Mouse (Mus musculus) layer of hippocampus, adult 2 months (tissue): ENCODE data around the gene Lrmda. TPM values are rescaled to one million over a fixed set of nuclear protein-coding genes. Genes with fewer than 3 reads are reported as not detected.

Experiments used
- DNase-seq, 2 experiments: peaks; one replicate each; pipeline ENCODE4 v3.0.0; 2022; ENCODE audit warnings: low spot score in 2 of 2
- H3K27ac ChIP-seq: fragments of 200-600 bp; 2 replicates; pipeline ENCODE4 v1.8.1; 2022
- H3K4me3 ChIP-seq: fragments of 200-600 bp; 2 replicates; pipeline ENCODE4 v1.8.1; 2022; ENCODE audit warnings: mild to moderate bottlenecking
- CTCF ChIP-seq: fragments of 200-600 bp; conservative IDR thresholded peaks from 2 replicates; pipeline ENCODE4 v1.8.1; 2022; ENCODE audit warnings: antibody characterized with exemption, mild to moderate bottlenecking, moderate library complexity
- total RNA-seq, 2 experiments: library from RNA; stranded (reverse); gene quantifications; 2 replicates each; pipeline ENCODE4 v1.2.3; 2021

The Lrmda gene
- total RNA-seq, 2 experiments from 2014 or later = 0.87 to 1.5 TPM

DNA sequence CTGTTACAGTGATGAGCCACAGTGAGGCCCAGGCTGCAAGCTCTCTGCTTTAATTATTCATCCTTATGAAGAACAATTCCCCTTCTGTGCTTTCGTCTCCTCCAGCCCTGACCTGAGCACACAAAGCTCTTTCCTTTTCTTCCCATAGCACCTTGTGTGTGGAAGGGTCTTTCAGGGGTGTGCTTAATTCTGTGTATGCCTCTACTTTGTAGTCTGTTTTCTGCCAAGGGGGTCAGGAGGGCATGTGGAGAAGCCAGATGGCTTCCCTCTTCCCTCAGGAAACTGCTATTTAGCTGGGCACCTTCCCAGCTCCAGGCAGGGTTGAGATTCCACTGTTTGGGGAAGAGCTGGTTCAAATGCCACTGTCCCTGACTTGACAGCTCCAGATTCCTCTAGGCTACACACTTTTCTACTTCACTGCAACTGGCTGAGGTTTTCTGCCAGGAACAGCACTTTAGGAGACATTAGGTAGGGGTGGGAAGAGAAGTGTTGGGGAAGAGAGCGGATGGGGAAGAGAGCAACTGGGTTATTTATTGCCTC, 995.3 kb downstream of the Lrmda start:
- no peak overlapping the region for H3K4me3 ChIP-seq
- H3K27ac ChIP-seq = 0 out of 2 replicates have a peak overlapping the region, but pooled peaks have one; percentile 23
- no peak for TF ChIP-seq CTCF
- DNase-seq = no peak

DNA sequence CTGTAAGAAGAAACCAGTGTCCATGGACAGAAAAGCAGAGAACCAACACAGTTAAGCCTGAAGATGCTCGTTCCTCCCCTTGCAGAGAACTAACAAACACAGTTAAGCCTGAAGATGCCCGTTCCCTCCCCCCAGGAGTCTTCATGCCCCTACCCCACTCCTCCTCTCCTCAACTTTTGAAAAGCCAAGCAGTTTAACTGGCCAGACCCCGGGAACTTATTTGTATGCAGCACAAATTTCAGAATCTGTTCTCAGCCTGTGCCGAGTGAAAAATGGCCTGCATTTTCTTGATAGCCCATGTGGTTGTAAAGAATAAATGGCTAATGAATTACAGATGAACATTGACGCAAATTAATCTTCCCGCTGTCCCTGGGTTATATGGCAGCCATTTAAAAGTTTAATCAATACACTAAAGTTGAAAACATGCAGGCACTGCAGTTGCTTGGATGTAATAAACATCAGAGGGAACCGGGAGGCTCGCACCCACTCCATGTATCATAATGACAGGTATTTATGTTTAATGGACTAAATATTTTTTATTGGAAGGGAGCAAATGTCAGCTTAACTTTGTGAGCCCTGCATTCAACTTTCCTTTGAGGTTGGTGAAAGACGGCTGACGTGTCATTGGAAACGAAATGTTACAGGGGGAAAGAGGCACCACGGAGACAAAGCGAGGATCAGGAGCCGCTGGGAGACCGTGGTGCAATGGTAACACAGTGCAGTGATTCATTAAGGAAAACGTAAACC, 996.0 kb downstream of the Lrmda start:
- DNase-seq = no peak
- H3K4me3 ChIP-seq = no peak overlapping the region
- peak overlapping the region; percentile 23; the same call in 1 of the 2 replicates for H3K27ac ChIP-seq
- TF ChIP-seq CTCF = no peak

DNA sequence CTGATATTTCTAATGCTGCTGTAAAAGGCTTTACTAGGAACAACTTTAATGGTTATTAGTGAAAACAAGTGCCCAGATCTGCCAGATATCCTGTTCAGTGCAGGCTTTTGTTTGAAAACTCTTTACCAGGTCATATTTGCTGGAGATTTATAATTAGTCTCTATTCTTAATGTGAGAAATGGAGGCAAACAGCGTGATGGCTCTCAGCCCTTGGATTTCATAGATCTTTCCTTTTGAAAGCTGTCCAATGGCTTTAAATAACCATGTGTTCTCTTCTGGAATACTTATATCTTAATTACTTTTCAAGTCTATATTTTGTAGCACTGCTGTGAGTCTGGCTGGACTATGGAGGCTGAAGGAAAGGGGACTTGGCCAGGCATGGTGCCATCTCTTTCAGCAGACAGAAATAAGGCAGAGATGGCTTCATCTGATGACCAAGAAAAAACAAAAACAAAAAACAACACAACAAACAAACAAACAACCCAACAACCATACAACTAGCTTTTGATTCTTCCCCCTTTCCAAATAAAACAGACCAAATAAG, 996.6 kb downstream of the Lrmda start:
- Histone ChIP-seq H3K27ac (no peak overlapping the region; the same call in 1 of the 2 replicates), H3K4me3 (no peak overlapping the region)
- TF ChIP-seq CTCF = no peak
- no peak for DNase-seq

DNA sequence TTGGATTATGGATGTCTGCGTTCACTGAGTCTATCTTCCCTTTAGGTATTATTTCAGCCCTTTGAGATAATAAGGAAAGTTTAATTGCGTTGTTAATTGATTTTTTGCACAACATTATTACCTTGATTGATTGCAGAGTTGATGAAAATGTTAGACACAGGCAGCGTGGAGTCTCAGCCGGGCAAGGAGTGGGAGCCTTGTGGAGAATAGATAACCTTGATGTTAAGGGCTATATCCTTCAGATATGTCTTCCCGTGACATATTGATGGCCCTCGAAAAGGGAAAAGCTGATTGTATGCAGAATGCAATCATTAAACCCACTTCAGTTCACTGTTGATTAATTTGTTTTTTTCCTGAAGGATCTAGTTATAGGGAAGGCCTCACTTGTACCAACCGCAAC, 1021.5 kb downstream of the Lrmda start:
- Histone ChIP-seq H3K4me3 (no peak overlapping the region), H3K27ac (no peak overlapping the region)
- no peak for TF ChIP-seq CTCF
- no peak for DNase-seq

DNA sequence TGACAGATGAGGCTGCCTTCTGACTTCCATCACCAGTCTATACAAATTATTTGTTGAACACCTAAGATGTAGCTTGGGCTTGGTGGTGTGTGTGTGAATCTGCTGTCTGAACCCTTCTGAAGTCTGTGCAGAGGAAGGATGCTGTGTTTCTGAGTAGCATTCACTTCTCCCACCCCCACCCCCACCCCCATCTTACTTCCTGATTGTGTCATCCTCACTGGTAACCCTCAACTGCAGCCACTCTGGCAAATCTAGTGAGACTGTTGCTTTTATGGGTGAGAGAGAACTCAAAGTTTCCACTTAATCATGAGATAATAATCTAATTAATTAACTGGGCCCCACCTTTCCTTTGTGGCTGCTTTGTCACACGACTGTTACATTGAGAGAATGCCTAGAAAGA, 1025.8 kb downstream of the Lrmda start:
- no peak for TF ChIP-seq CTCF
- DNase-seq = no peak
- Histone ChIP-seq H3K27ac (no peak overlapping the region), H3K4me3 (no peak overlapping the region)

DNA sequence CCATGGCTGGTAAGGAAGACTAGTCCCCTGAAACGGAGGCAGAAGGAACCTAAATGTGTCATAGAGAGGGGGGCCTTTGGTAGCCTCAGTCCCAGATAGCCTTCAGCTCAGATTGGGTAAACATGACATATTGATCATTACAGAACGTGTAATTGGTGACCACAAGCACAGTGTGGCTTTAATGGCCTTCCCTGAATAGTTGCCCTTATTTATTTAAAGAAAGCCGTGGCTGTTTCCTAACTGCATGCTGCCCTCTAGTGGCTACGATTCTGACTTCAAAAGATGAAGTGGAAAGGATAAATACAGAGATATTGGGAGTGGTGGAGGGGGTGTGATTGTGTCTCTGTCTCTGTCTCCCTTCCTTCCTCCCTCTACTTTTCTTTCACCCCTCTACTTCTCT, 1026.8 kb downstream of the Lrmda start:
- Histone ChIP-seq H3K4me3 (no peak overlapping the region), H3K27ac (no peak overlapping the region)
- TF ChIP-seq CTCF = peak; percentile 87
- DNase-seq = peak; percentile 55 to 84

DNA sequence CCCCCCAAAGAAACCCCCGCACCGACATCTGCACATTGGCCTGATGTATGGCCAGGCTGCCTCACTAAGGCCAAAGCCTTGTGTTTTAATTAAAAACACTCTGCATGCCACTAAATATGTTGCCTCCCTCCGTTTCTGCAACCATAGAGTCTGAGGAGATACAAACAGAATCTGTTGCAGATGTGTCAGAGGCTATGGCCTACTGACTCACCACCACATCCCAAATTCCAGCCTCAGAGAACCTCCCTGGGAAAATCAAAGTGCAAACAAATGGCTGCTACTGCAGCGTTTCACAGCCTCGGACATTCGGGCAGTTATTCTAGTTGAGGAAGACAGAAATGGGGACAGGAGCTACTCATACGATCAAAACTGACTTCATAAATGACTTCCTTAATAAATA, 1031.9 kb downstream of the Lrmda start:
- Histone ChIP-seq H3K27ac (no peak overlapping the region), H3K4me3 (no peak overlapping the region)
- no peak for DNase-seq
- TF ChIP-seq CTCF = no peak

DNA sequence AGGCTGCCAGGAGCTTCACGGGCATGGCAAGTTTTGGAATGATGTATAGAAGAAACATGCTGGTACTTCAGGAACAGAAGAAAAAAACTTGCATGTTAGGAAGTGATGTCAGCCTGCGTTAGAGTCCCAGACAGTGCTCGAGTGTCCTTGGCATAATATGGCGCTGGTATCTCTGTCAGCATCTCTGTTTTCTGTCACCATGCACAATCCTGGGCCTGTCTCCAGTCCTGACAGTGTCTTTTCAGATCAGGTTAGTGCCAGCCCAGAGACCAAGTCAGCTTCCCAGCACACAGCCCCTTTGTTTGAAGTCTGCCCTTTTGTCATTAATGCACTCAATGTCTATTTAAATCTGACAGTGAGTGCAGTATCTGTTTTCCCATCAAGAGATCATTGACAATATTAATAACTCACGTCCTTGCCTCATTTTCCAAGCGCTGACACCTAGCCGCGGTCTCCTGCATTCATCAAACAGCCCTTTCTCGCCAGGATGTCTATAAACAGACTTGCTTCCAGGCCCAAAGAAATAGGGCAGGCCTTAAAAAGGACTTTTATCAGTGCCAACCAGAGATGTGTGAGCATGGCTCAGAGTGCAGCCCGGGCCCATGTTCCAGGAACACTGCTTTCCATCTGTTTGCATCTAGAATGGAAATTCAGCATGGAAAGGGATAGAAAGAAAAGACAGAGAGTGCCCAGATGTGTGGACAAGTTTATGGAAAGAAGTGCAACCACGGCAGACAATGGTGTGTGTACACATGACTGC, 1033.5 kb downstream of the Lrmda start:
- DNase-seq = no peak
- TF ChIP-seq CTCF = no peak
- H3K27ac ChIP-seq = no peak overlapping the region
- H3K4me3 ChIP-seq = no peak overlapping the region

DNA sequence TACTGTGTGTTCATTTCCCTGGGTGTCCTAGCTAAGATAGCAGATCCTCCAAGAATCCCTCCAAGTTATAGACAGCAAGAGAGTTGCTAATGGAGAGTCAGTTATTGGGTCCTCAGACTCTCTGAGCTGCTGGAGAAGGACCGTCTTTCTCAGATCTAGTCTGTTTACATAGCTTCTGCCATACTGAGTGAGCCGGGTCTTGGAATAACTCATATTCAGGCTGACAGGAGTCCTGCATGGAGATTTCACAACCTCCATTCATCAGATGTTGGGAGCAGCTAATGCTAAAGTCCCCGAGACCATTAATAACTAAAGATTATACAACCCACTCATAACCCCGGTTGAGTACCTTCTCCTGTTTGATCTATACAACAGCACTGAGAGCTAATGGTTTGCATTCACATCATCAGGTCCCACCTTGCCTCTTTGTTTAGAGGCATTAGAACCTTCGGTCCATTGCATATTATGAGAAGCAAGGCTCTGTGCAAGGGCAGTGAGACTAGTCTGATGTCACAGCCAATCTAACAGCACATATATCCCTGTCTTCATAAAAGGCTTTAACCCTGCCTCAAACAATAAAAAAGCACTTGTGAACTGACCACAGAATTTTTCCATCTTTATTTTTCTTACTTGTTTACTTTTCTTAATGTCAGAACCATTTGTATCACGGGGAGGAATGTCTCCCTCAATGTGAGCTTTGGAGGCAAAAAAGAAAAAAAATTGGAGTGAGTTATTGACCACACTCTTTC, 1037.9 kb downstream of the Lrmda start:
- H3K4me3 ChIP-seq = no peak overlapping the region
- no peak overlapping the region for H3K27ac ChIP-seq
- no peak for TF ChIP-seq CTCF
- no peak for DNase-seq

DNA sequence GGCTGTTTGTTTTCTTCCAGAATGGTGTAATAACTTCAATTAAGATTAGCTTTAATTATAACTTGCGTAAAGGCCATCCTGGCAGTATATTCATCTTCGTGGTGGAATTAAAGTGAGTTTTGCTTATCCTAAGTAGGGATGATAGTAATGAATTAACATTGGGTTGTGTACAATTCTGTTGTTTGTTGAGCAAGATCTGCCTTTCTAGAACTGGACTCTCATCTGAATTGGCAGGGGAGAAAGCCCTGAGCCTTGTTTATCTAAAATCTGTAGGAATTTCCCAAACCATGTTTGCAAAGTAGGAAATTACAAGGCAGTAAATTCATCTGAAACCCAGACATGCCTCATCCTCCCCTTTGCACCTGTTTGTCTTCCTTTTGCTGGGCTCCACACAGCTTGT, 1038.5 kb downstream of the Lrmda start:
- no peak overlapping the region for H3K4me3 ChIP-seq
- H3K27ac ChIP-seq = no peak overlapping the region
- no peak for TF ChIP-seq CTCF
- DNase-seq = no peak

DNA sequence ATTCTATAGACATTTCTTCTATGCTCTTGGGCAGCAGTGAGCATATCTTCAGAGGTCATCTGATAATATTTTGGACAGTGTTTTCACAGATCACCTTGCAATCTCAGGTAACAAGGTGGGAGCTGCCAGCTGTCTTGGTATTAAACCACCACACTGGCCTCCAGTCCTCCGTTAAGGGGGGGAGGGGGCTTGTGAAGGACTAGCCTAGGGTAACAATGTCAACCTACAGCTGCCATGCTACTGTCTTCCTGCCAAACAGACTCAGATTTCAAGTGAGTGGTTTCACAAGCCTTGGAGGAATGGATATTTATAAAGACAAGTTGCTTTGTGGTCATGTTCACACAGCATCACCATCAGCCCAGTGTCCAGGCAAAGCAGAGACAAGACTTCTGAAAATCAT, 1059.2 kb downstream of the Lrmda start:
- no peak for DNase-seq
- TF ChIP-seq CTCF = no peak
- Histone ChIP-seq H3K27ac (no peak overlapping the region), H3K4me3 (no peak overlapping the region)

DNA sequence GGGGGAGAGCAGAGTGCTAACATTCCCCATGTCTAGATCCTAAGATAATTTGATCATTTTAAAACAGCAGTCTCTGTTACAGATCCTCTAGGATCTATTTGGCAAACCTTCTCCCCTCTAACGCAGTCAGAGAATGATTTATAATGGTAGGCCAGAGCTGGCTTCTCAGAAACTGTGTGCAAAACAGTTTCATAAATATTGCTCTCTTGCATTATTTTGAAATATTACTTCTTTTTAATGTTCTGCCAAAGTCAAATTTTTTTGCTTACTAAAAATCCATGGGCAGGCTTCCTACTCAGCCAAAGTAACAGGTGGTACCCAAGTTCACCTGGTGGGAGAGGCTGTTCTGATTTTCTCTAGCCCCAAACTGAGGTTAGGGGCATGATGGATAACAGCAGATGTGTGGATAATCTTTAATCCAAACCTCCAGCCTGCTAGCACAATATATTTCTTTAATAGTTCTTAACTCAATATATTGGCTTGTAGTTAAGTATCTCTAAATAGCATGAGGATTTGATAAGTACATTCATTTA, 1064.8 kb downstream of the Lrmda start:
- H3K4me3 ChIP-seq = no peak overlapping the region
- TF ChIP-seq CTCF = no peak
- DNase-seq = no peak
- H3K27ac ChIP-seq = no peak overlapping the region
